ENCODE assay signal across 11 mouse cellular contexts in genomic region chr11:57656602-57657275, GRCm38 (mm10). TPM values are rescaled to one million over a fixed set of nuclear protein-coding genes. Genes with fewer than 3 reads are reported as not detected.
DNase-seq lines count a peak whose midpoint lies in the region; ATAC-seq lines count a peak whose summit lies in the region.
"Had no signal": no experiment of that assay in that cellular context is flagged by ENCODE, and none has a peak within 500 bp of the region (broad histone marks: within the 10 kb centered on the region; RNA-seq: fewer than 3 reads in every experiment).

No protein-coding gene starts in this region.

- no peak for ATAC-seq in limb, embryonic 12.5 days (ENCODE audit: insufficient number of reproducible peaks, insufficient read depth, low FRiP score, low TSS enrichment, low read depth)
- ATAC-seq: activated CD4-positive, CD25-positive, alpha-beta regulatory T cell, adult 4 months had no signal

- no peaks in the 10 kb centered on the region for H3K9me3 ChIP-seq in heart, embryonic 10.5 days
- H3K9me3 ChIP-seq in limb, embryonic 12.5 days: no peaks in the 10 kb centered on the region
- H3K9me3 ChIP-seq: kidney, embryonic 15.5 days had no signal

- no peak overlapping the region for H3K4me2 ChIP-seq in limb, embryonic 12.5 days
- H3K4me2 ChIP-seq: kidney, embryonic 15.5 days had no signal

- 42% methylated on average over 8 of the region's 8 CpGs for WGBS in heart, embryonic 10.5 days
- WGBS in limb, embryonic 12.5 days: 61% methylated on average over 8 of the region's 8 CpGs

- H3K27me3 ChIP-seq in heart, embryonic 10.5 days (ENCODE audit: insufficient read depth, poor library complexity, severe bottlenecking): 0 out of 2 replicates have a peak, but pooled peaks cover 7% of the 10 kb centered on the region
- H3K27me3 ChIP-seq in limb, embryonic 12.5 days: no peaks in the 10 kb centered on the region

- H3K4me1 ChIP-seq in heart, embryonic 10.5 days: peaks cover 77% of the 10 kb centered on the region
- H3K4me1 ChIP-seq in limb, embryonic 12.5 days (replicated peaks): peaks cover 51% of the 10 kb centered on the region

- no peaks in the 10 kb centered on the region for H3K36me3 ChIP-seq in heart, embryonic 10.5 days
- H3K36me3 ChIP-seq in limb, embryonic 12.5 days: no peaks in the 10 kb centered on the region
- H3K36me3 ChIP-seq: kidney, embryonic 15.5 days had no signal

- H3K27ac ChIP-seq in heart, embryonic 10.5 days: peak overlapping the region; percentile 75
- peak overlapping the region; percentile 72 for H3K27ac ChIP-seq in limb, embryonic 12.5 days
- H3K27ac ChIP-seq: left cerebral cortex, adult 2 months had no signal

- H3K4me3 ChIP-seq in heart, embryonic 10.5 days: no peak overlapping the region
- H3K4me3 ChIP-seq in limb, embryonic 12.5 days (replicated peaks): no peak overlapping the region
- H3K4me3 ChIP-seq: kidney, embryonic 15.5 days; left cerebral cortex, adult 2 months had no signal

- no peak for DNase-seq in heart, embryonic 10.5 days (ENCODE audit: low spot score)
- DNase-seq in heart, adult 8-10 months (ENCODE audit: low spot score): no peak
- peak; percentile 2 for DNase-seq in thymus, postnatal 14 days
- DNase-seq in thymus, postnatal 25 days: no peak
- peak; percentile 69 for DNase-seq in testis, postnatal 14 days (ENCODE audit: low spot score)
- DNase-seq in cerebellum, postnatal 25 days: no peak
- DNase-seq in frontal cortex, postnatal 10 days (ENCODE audit: low spot score in 2 of 2): no peak

- H3K9ac ChIP-seq in limb, embryonic 12.5 days (replicated peaks): no peak overlapping the region
- H3K9ac ChIP-seq: kidney, embryonic 15.5 days had no signal

RNA-seq across cellular contexts. Expression of gene Galnt10, which starts 11.5 kb away (rescaled TPM):
- polyA plus RNA-seq in heart, embryonic 10.5 days (2016; fragmentation: Nextera tagmentation; extraction: Ambion mirVana): 16.6 and 20.7 TPM in 2 replicates
- 1 to 10 TPM; 5.7 to 8.1 (median 6.9) TPM for total RNA-seq in heart, adult 8-10 months (2022)
- polyA plus RNA-seq in limb, embryonic 12.5 days (2016; fragmentation: Nextera tagmentation; extraction: Ambion mirVana): 31.4 and 35.0 TPM in 2 replicates

Comparison
In these comparisons a context has a peak if more than half of its experiments do, and no peak if none do; other contexts are left out.
1. DNase-seq: peak in thymus, postnatal 14 days (single experiment) and testis, postnatal 14 days (single experiment); none in heart, embryonic 10.5 days (single experiment), heart, adult 8-10 months (single experiment), thymus, postnatal 25 days (single experiment), cerebellum, postnatal 25 days (0 of 2) and frontal cortex, postnatal 10 days (0 of 2).